ENCODE assay signal across 29 mouse cellular contexts in the genomic region with DNA sequence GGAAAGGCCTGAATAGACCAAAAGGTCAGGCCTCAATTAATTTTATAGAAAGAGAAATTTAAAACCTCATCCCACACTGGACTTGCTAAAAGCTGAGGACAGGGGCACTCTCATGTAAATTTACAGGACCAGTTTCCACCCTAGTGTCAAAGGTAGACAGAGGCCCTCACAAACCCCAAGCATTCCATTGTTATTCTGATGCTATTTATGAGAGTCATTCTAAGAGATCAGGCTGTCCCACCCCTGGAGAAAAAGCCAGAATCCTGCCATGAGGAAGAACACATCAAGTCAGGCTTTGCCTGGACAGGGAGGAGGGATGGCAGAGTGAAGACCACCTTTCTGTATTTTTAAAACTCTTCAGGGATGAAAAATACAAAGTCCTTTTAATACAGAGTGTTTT. TPM values are rescaled to one million over a fixed set of nuclear protein-coding genes. Genes with fewer than 3 reads are reported as not detected.
"Had no signal": no experiment of that assay in that cellular context is flagged by ENCODE, and none has a peak within 500 bp of the region (broad histone marks: within the 10 kb centered on the region; RNA-seq: fewer than 3 reads in every experiment).

No protein-coding gene starts in this region.

- ATAC-seq: liver, embryonic 12.5 days; lung, postnatal 0 days; midbrain, embryonic 16.5 days had no signal

- H3K9ac ChIP-seq: limb, embryonic 13.5 days; liver, embryonic 12.5 days; lung, embryonic 14.5 days; midbrain, embryonic 12.5 days; neural tube, embryonic 13.5 days; stomach, embryonic 15.5 days had no signal

- H3K9me3 ChIP-seq: limb, embryonic 10.5 days; limb, embryonic 13.5 days; liver, embryonic 12.5 days; midbrain, embryonic 12.5 days; neural tube, embryonic 13.5 days; stomach, embryonic 15.5 days had no signal

- H3K4me2 ChIP-seq: limb, embryonic 13.5 days; liver, embryonic 12.5 days; lung, embryonic 14.5 days; midbrain, embryonic 12.5 days; neural tube, embryonic 13.5 days; stomach, embryonic 15.5 days had no signal

- H3K4me3 ChIP-seq: limb, embryonic 10.5 days; limb, embryonic 13.5 days; liver, embryonic 12.5 days; midbrain, embryonic 12.5 days; myocyte; neural tube, embryonic 13.5 days; stomach, embryonic 15.5 days had no signal

- H3K36me3 ChIP-seq: neural tube, embryonic 13.5 days; stomach, embryonic 15.5 days had no signal

- H3K27ac ChIP-seq: limb, embryonic 10.5 days; limb, embryonic 13.5 days; liver, embryonic 12.5 days; macrophage; midbrain, embryonic 12.5 days; neural tube, embryonic 13.5 days; stomach, embryonic 15.5 days had no signal

- H3K27me3 ChIP-seq: limb, embryonic 13.5 days; liver, embryonic 12.5 days; midbrain, embryonic 12.5 days; neural tube, embryonic 13.5 days; stomach, embryonic 15.5 days had no signal

- DNase-seq: kidney, adult 9 months; kidney, postnatal 14 days; kidney, postnatal 4 days; liver; lung, embryonic 14.5 days; retina, postnatal 1 day; right cerebral cortex, postnatal 25 days; spleen, adult 18-20 months; thymus, adult 18-20 months; thymus, postnatal 14 days; thymus, postnatal 4 days had no signal

RNA-seq across cellular contexts. Expression of a gene that starts 50.5 kb away (rescaled TPM):
- total RNA-seq: layer of hippocampus, adult 18-20 months; layer of hippocampus, postnatal 14 days; left cerebral cortex, adult 8-10 months; left cerebral cortex, postnatal 14 days; megakaryocyte, adult 5-6 weeks; monocyte, adult 5-6 weeks; neutrophil, adult 5-6 weeks had no signal
- polyA plus RNA-seq: kidney, embryonic 16.5 days; limb, embryonic 10.5 days; limb, embryonic 13.5 days; liver, embryonic 12.5 days; lung, embryonic 14.5 days; lung, postnatal 0 days; macrophage; midbrain, embryonic 12.5 days; midbrain, embryonic 16.5 days; myocyte; neural tube, embryonic 13.5 days; stomach, embryonic 15.5 days had no signal
